Mouse (Mus musculus) small intestine, adult 2 months (tissue): Measurements from ENCODE around the gene Cmtm3.

Source experiments
- CTCF ChIP-seq: fragments of 200-500 bp; IDR thresholded peaks from 2 replicates; pipeline ENCODE4 v1.5.1; 2012; ENCODE audit warnings: low read depth, mild to moderate bottlenecking, control low read depth, inconsistent platforms, low read length, moderate library complexity, mixed read lengths; ENCODE audit not compliant: insufficient replicate concordance, insufficient read length; ENCODE audit errors: extremely low read depth
- POLR2A ChIP-seq: fragments of 200-500 bp; IDR thresholded peaks from 2 replicates; pipeline ENCODE4 v1.6.1; 2012; ENCODE audit warnings: low read depth, mild to moderate bottlenecking, control low read depth, inconsistent platforms, low read length, moderate library complexity

GRCm38 (mm10) chr8:104336806-104337205, 2.4 kb upstream of the Cmtm3 start:
- TF ChIP-seq POLR2A (no peak), CTCF (no peak)
